Mouse (Mus musculus): ENCODE measurements at regions not wholly inside any gene's neighbourhood (a gene's known extent, or its start where the extent isn't known, plus 50 kb on each side); places are given as distances from the start of the nearest gene placed in this dataset.

- no peak for TF ChIP-seq CTCF (conservative IDR thresholded peaks at IDR 0.05; ENCODE audit: insufficient read depth, insufficient read length, low read depth, low read length)
- TF ChIP-seq POLR2A (IDR thresholded peaks at IDR 0.05; ENCODE audit: low read depth, low read length) = no peak
These were observed 70.8 kb upstream of the Rnd3 start for GRCm38 (mm10) chr2:51219714-51220113.

Measured in kidney, adult 2 months (tissue).